Comparison of ENCODE assay signal across 8 mouse cellular contexts in the genomic region with DNA sequence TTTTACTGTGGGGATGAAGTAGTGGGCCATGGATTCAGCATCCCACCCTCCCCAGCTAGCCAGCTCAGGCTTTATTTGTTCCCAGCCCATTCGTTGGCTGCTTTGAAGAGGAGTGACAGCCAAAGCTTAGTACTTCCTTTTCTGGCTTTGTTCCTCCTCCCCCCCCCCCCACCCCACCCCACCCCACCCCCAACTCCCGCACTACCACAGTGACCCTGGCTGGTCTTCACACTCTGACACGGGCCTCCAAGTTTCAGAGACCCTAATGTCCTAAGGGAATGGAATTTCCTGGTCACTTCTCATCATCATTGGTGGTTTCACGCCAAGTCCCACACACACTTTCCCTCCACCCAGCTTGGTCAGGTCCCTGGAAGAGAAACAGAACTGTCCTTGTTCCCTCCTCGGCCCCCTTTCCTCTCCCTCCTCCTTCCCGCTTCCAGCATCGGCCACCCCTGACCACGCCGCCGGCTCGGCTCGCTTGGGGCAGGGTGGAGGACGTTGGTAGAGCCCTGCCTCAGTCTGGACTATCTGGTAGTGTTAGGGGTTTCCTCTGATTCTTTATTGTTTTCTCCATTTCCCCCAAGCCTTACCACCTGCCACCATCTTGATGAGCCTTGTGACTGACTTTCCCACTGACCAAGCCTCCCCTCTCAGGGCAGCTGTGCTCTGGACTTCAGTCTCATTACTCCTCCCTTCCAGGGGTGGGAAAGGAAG. TPM values are rescaled to one million over a fixed set of nuclear protein-coding genes. Genes with fewer than 3 reads are reported as not detected.
DNase-seq lines count a peak whose midpoint lies in the region; ATAC-seq and TF ChIP-seq lines count a peak whose summit lies in the region.

No protein-coding gene starts in this region.

- peak; percentile 36 for DNase-seq in ovary, postnatal 14 days (ENCODE audit: low spot score)
- DNase-seq in ovary, adult 18-20 months (ENCODE audit: low spot score) = no peak
- DNase-seq in embryo, embryonic 9.5 days (ENCODE audit: extremely low spot score) = peak; percentile 63
- DNase-seq in kidney, postnatal 0 days (ENCODE audit: low spot score) = peak; percentile 80
- peak; percentile 52 for DNase-seq in liver, embryonic 11.5 days (ENCODE audit: low spot score)

- ATAC-seq in heart, embryonic 13.5 days (ENCODE audit: extremely low read depth, insufficient number of reproducible peaks, low FRiP score, low TSS enrichment) = no peak
- ATAC-seq in kidney, postnatal 0 days (replicated peaks; ENCODE audit: low FRiP score, low read depth) = peak; percentile 48
- ATAC-seq in liver, embryonic 11.5 days (replicated peaks; ENCODE audit: low FRiP score) = no peak; the same call in 1 of the 2 replicates
- ATAC-seq in monocyte, adult 5-6 weeks (replicated peaks; ENCODE audit: insufficient number of reproducible peaks, low FRiP score, low TSS enrichment, poor library complexity, severe bottlenecking) = peak; percentile 57

- H3K4me2 ChIP-seq in heart, embryonic 13.5 days = peak overlapping the region; percentile 78
- H3K4me2 ChIP-seq in kidney, postnatal 0 days (ENCODE audit: low read length) = peak overlapping the region; percentile 93
- peak overlapping the region; percentile 98 for H3K4me2 ChIP-seq in liver, embryonic 11.5 days

- peaks cover 57% of the 10 kb centered on the region for H3K4me1 ChIP-seq in heart, embryonic 13.5 days
- peaks cover 22% of the 10 kb centered on the region for H3K4me1 ChIP-seq in kidney, postnatal 0 days (replicated peaks; ENCODE audit: insufficient read depth, low read length)
- H3K4me1 ChIP-seq in liver, embryonic 11.5 days (replicated peaks; ENCODE audit: control insufficient read depth, insufficient read depth, low read length) = peaks cover 32% of the 10 kb centered on the region
- peaks cover 6% of the 10 kb centered on the region for H3K4me1 ChIP-seq in testis, adult 2 months (ENCODE audit: control insufficient read depth, insufficient read depth, low read length)

- WGBS in heart, embryonic 13.5 days = 4% methylated on average over 13 of the region's 13 CpGs
- 4% methylated on average over 13 of the region's 13 CpGs for WGBS in kidney, postnatal 0 days
- 6% methylated on average over 13 of the region's 13 CpGs for WGBS in liver, embryonic 11.5 days

- peak overlapping the region; percentile 97 for H3K27ac ChIP-seq in heart, embryonic 13.5 days (replicated peaks)
- H3K27ac ChIP-seq in kidney, postnatal 0 days = peak overlapping the region; percentile 97
- peak overlapping the region; percentile 98 for H3K27ac ChIP-seq in liver, embryonic 11.5 days (ENCODE audit: low read depth, low read length)
- peak overlapping the region; percentile 90 for H3K27ac ChIP-seq in testis, adult 2 months (ENCODE audit: control insufficient read depth, insufficient read depth, low read depth, low read length)

- peak overlapping the region; percentile 83 for H3K4me3 ChIP-seq in heart, embryonic 13.5 days
- H3K4me3 ChIP-seq in kidney, postnatal 0 days (replicated peaks; ENCODE audit: low read depth, low read length) = peak overlapping the region; percentile 98
- peak overlapping the region; percentile 87 for H3K4me3 ChIP-seq in liver, embryonic 11.5 days (ENCODE audit: low read depth, low read length)
- peak overlapping the region; percentile 94 for H3K4me3 ChIP-seq in testis, adult 2 months (ENCODE audit: control insufficient read depth, low read depth, low read length)

- TF ChIP-seq CTCF in kidney, postnatal 0 days (IDR thresholded peaks at IDR 0.05; ENCODE audit: low read depth) = no peak
- no peak for TF ChIP-seq CTCF in testis, adult 2 months (IDR thresholded peaks at IDR 0.05; ENCODE audit: control insufficient read depth, insufficient read depth, insufficient replicate concordance, low read depth, low read length)

- TF ChIP-seq POLR2A in testis, adult 2 months (IDR thresholded peaks at IDR 0.05; ENCODE audit: control insufficient read depth, low read depth, low read length) = no peak

- H3K27me3 ChIP-seq in heart, embryonic 13.5 days (replicated peaks) = no peaks in the 10 kb centered on the region
- H3K27me3 ChIP-seq in kidney, postnatal 0 days (ENCODE audit: insufficient read depth, low read length) = no peaks in the 10 kb centered on the region
- H3K27me3 ChIP-seq in liver, embryonic 11.5 days (replicated peaks; ENCODE audit: control insufficient read depth, insufficient read depth, low read length) = no peaks in the 10 kb centered on the region
- H3K27me3 ChIP-seq in testis, adult 2 months (ENCODE audit: control insufficient read depth, insufficient read depth, low read length) = no peaks in the 10 kb centered on the region

- peaks cover 45% of the 10 kb centered on the region for H3K36me3 ChIP-seq in heart, embryonic 13.5 days
- H3K36me3 ChIP-seq in kidney, postnatal 0 days (ENCODE audit: insufficient read depth, low read length) = peaks cover 28% of the 10 kb centered on the region
- peaks cover 35% of the 10 kb centered on the region for H3K36me3 ChIP-seq in liver, embryonic 11.5 days (ENCODE audit: control insufficient read depth, insufficient read depth, low read length)
- peaks cover 3% of the 10 kb centered on the region for H3K36me3 ChIP-seq in testis, adult 2 months (ENCODE audit: control insufficient read depth, insufficient read depth, low read length)

- H3K9ac ChIP-seq in heart, embryonic 13.5 days = peak overlapping the region; percentile 93
- peak overlapping the region; percentile 96 for H3K9ac ChIP-seq in kidney, postnatal 0 days (ENCODE audit: low read depth, low read length)
- peak overlapping the region; percentile 97 for H3K9ac ChIP-seq in liver, embryonic 11.5 days (ENCODE audit: low read depth, low read length)

- H3K9me3 ChIP-seq in heart, embryonic 13.5 days = no peaks in the 10 kb centered on the region
- H3K9me3 ChIP-seq in kidney, postnatal 0 days (replicated peaks; ENCODE audit: low read length) = no peaks in the 10 kb centered on the region
- no peaks in the 10 kb centered on the region for H3K9me3 ChIP-seq in liver, embryonic 11.5 days (ENCODE audit: control insufficient read depth, low read length)

RNA-seq across cellular contexts. Expression of a gene that starts 1.4 kb away (rescaled TPM):
- 51.6 and 52.3 TPM in 2 replicates for polyA plus RNA-seq in heart, embryonic 13.5 days (2015; fragmentation: Nextera tagmentation; extraction: Ambion mirVana)
- 98.5 and 102 TPM in 2 replicates for polyA plus RNA-seq in kidney, postnatal 0 days (2015; fragmentation: Nextera tagmentation; extraction: Ambion mirVana)
- polyA plus RNA-seq in liver, embryonic 11.5 days (2014; fragmentation: Nextera tagmentation; extraction: Ambion mirVana) = 93.6 and 102 TPM in 2 replicates
- total RNA-seq in monocyte, adult 5-6 weeks (2017) = 122 to 191 TPM (median 182 TPM) in 3 replicates
- 95.8 and 99.6 TPM in 2 replicates for polyA plus RNA-seq in testis, adult 2 months (2012; rRNA removed)

RNA-seq across cellular contexts. Expression of a gene that starts 2.0 kb away (rescaled TPM):
- polyA plus RNA-seq in heart, embryonic 13.5 days (2015; fragmentation: Nextera tagmentation; extraction: Ambion mirVana) = 11.0 and 11.5 TPM in 2 replicates
- 11.2 and 11.8 TPM in 2 replicates for polyA plus RNA-seq in kidney, postnatal 0 days (2015; fragmentation: Nextera tagmentation; extraction: Ambion mirVana)
- 8.6 and 8.7 TPM in 2 replicates for polyA plus RNA-seq in liver, embryonic 11.5 days (2014; fragmentation: Nextera tagmentation; extraction: Ambion mirVana)
- 6.2 to 18.2 TPM (median 9.1 TPM) in 3 replicates for total RNA-seq in monocyte, adult 5-6 weeks (2017)
- 744 and 839 TPM in 2 replicates for polyA plus RNA-seq in testis, adult 2 months (2012; rRNA removed)

RNA-seq across cellular contexts. Expression of a gene that starts 11.5 kb away (rescaled TPM):
- 0.24 and 0.37 TPM in 2 replicates for polyA plus RNA-seq in heart, embryonic 13.5 days (2015; fragmentation: Nextera tagmentation; extraction: Ambion mirVana)
- 1.2 and 1.3 TPM in 2 replicates for polyA plus RNA-seq in kidney, postnatal 0 days (2015; fragmentation: Nextera tagmentation; extraction: Ambion mirVana)
- polyA plus RNA-seq in liver, embryonic 11.5 days (2014; fragmentation: Nextera tagmentation; extraction: Ambion mirVana) = 0.95 and 1.0 TPM in 2 replicates
- not detected in 3 replicates for total RNA-seq in monocyte, adult 5-6 weeks (2017)
- 603 and 652 TPM in 2 replicates for polyA plus RNA-seq in testis, adult 2 months (2012; rRNA removed)

RNA-seq across cellular contexts. Expression of a gene that starts 12.2 kb away (rescaled TPM):
- 5.1 and 5.4 TPM in 2 replicates for polyA plus RNA-seq in heart, embryonic 13.5 days (2015; fragmentation: Nextera tagmentation; extraction: Ambion mirVana)
- 4.5 and 5.4 TPM in 2 replicates for polyA plus RNA-seq in kidney, postnatal 0 days (2015; fragmentation: Nextera tagmentation; extraction: Ambion mirVana)
- polyA plus RNA-seq in liver, embryonic 11.5 days (2014; fragmentation: Nextera tagmentation; extraction: Ambion mirVana) = 9.1 and 9.3 TPM in 2 replicates
- total RNA-seq in monocyte, adult 5-6 weeks (2017) = 87.0 to 129 TPM (median 91.1 TPM) in 3 replicates
- polyA plus RNA-seq in testis, adult 2 months (2012; rRNA removed) = 5.2 and 5.6 TPM in 2 replicates

RNA-seq across cellular contexts. Expression of a gene that starts 21.1 kb away (rescaled TPM):
- polyA plus RNA-seq in heart, embryonic 13.5 days (2015; fragmentation: Nextera tagmentation; extraction: Ambion mirVana) = 0.23 and 0.24 TPM in 2 replicates
- 0.82 and 1.6 TPM in 2 replicates for polyA plus RNA-seq in kidney, postnatal 0 days (2015; fragmentation: Nextera tagmentation; extraction: Ambion mirVana)
- polyA plus RNA-seq in liver, embryonic 11.5 days (2014; fragmentation: Nextera tagmentation; extraction: Ambion mirVana) = 0.08 and 0.25 TPM in 2 replicates
- not detected in 3 replicates for total RNA-seq in monocyte, adult 5-6 weeks (2017)
- 1.9 and 2.0 TPM in 2 replicates for polyA plus RNA-seq in testis, adult 2 months (2012; rRNA removed)

Comparison
In these comparisons a context has a peak if more than half of its experiments do, and no peak if none do; other contexts are left out.
1. ATAC-seq: peak in kidney, postnatal 0 days (single experiment) and monocyte, adult 5-6 weeks (single experiment); none in heart, embryonic 13.5 days (single experiment) and liver, embryonic 11.5 days (single experiment).
2. RNA of a gene that starts 2.0 kb away (polyA plus RNA-seq): 744 to 839 TPM in testis, adult 2 months; 11.2 to 11.8 TPM in kidney, postnatal 0 days, 11.0 to 11.5 TPM in heart, embryonic 13.5 days and 8.6 to 8.7 TPM in liver, embryonic 11.5 days; every median in the first group is over 10 times any median in the second.
3. RNA of a gene that starts 11.5 kb away (polyA plus RNA-seq): 603 to 652 TPM in testis, adult 2 months; 1.2 to 1.3 TPM in kidney, postnatal 0 days, 0.95 to 1.0 TPM in liver, embryonic 11.5 days and 0.24 to 0.37 TPM in heart, embryonic 13.5 days; every median in the first group is over 100 times any median in the second.
4. Peak in every context shown above with its lines, with median percentiles within 50 percentile points of each other: H3K27ac ChIP-seq, H3K4me2 ChIP-seq, H3K4me3 ChIP-seq and H3K9ac ChIP-seq.